Mouse (Mus musculus): ENCODE data around the gene Fmnl3. TPM values are rescaled to one million over a fixed set of nuclear protein-coding genes. Genes with fewer than 3 reads are reported as not detected.

The Fmnl3 gene
- polyA plus RNA-seq, 1 experiment from 2014 or later: 30.9 TPM

DNA sequence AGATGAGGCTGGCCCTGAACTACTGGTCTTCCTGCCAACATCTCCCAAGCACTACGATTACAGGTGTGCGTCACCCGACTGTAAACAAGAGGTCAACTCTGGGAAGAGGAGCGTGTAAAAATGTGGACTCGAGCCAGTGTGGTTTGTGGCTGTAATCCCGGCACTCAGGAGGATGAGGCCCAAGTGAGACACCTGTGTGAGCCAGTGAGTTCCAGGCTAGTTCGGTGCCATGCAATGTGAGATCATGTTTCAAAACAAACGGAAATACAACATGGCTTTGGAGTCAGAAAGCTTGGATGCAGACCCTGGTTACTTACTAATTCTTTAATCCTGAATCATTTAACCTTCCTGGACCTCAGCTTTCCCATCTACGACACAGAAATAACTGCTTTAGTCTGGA lies 11.3 kb downstream of the Fmnl3 start:
- no peak overlapping the region; the same call in 1 of the 2 replicates for H3K27ac ChIP-seq
- peaks cover 30% of the 10 kb centered on the region for H3K4me1 ChIP-seq
- no peak overlapping the region for H3K4me3 ChIP-seq
- H3K9me3 ChIP-seq: no peaks in the 10 kb centered on the region
- H3K36me3 ChIP-seq: no peaks in the 10 kb centered on the region
- whole genome bisulfite sequencing: 68% methylated on average over 9 of the region's 9 CpGs
- H3K4me2 ChIP-seq (replicated peaks): no peak overlapping the region
- no peak overlapping the region for H3K9ac ChIP-seq
- no peaks in the 10 kb centered on the region for H3K27me3 ChIP-seq
- ATAC-seq (ENCODE audit: low FRiP score, low read depth): no peak

GRCm38 (mm10) chr15:99356462-99356861 lies 13.8 kb downstream of the Fmnl3 start:
- no peaks in the 10 kb centered on the region for H3K36me3 ChIP-seq
- H3K4me1 ChIP-seq: peaks cover 29% of the 10 kb centered on the region
- H3K9me3 ChIP-seq: no peaks in the 10 kb centered on the region
- no peak overlapping the region for H3K4me3 ChIP-seq
- H3K27ac ChIP-seq: no peak overlapping the region
- H3K27me3 ChIP-seq: no peaks in the 10 kb centered on the region
- H3K4me2 ChIP-seq (replicated peaks): no peak overlapping the region
- ATAC-seq (ENCODE audit: low FRiP score, low read depth): no peak
- 64% methylated on average over 6 of the region's 6 CpGs for WGBS
- no peak overlapping the region for H3K9ac ChIP-seq

GRCm38 (mm10) chr15:99355660-99356059 lies 14.6 kb downstream of the Fmnl3 start:
- H3K4me2 ChIP-seq (replicated peaks): no peak overlapping the region
- H3K27me3 ChIP-seq: no peaks in the 10 kb centered on the region
- ATAC-seq (ENCODE audit: low FRiP score, low read depth): no peak
- 68% methylated on average over 6 of the region's 6 CpGs for WGBS
- H3K4me3 ChIP-seq: no peak overlapping the region
- no peaks in the 10 kb centered on the region for H3K36me3 ChIP-seq
- no peaks in the 10 kb centered on the region for H3K9me3 ChIP-seq
- no peak overlapping the region for H3K9ac ChIP-seq
- no peak overlapping the region for H3K27ac ChIP-seq
- peaks cover 29% of the 10 kb centered on the region for H3K4me1 ChIP-seq

DNA sequence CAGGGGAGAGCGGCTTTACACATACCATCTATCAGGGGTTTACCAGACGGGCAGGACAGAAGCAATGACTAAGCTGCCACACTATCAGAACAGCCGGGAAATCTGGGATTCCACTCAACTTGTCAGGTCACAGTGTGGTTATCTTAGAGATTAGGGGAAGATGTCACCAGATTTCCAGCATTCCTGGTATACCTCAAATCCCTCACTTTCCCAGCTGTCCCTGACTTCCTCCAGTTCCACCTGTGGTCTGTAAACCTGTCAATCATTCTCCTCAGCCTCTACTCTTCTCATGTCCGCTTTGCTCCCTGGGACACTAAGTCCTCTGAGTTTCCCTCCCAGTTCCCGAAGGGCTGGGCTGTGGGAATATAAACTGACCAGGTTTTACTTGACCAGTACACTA lies 18.0 kb downstream of the Fmnl3 start:
- no peak overlapping the region for H3K4me3 ChIP-seq
- H3K4me1 ChIP-seq: peaks cover 48% of the 10 kb centered on the region
- no peak overlapping the region for H3K27ac ChIP-seq
- H3K36me3 ChIP-seq: no peaks in the 10 kb centered on the region
- no peak overlapping the region for H3K9ac ChIP-seq
- no peaks in the 10 kb centered on the region for H3K27me3 ChIP-seq
- H3K4me2 ChIP-seq (replicated peaks): no peak overlapping the region
- 69% methylated on average over 5 of the region's 5 CpGs for whole genome bisulfite sequencing
- no peak for ATAC-seq (ENCODE audit: low FRiP score, low read depth)
- H3K9me3 ChIP-seq: no peaks in the 10 kb centered on the region

DNA sequence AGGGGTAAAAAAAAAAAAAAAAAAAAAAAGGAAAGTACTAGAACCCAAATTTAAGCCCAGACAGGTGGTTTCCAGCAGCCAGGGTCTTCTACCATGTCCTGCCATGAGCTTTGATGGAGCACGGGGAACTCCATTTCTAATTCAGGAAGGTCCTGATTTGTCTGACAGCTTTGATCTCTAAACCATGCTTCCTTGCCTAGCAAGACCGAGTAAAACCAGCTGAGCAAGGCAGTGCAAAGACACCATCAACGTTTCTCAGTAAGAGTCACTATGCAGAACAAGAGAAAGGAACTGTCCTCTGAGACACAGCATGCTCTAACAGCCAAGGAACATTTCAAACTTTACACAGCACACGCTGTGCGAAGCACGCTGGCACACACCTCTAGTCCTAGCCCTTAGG lies 18.7 kb downstream of the Fmnl3 start:
- WGBS: 72% methylated on average over 6 of the region's 6 CpGs
- no peak for ATAC-seq (ENCODE audit: low FRiP score, low read depth)
- Histone ChIP-seq H3K27ac (no peak overlapping the region), H3K9ac (no peak overlapping the region), H3K4me2 (replicated peaks) (no peak overlapping the region), H3K4me3 (no peak overlapping the region), H3K4me1 (peaks cover 48% of the 10 kb centered on the region), H3K27me3 (no peaks in the 10 kb centered on the region), H3K9me3 (no peaks in the 10 kb centered on the region), H3K36me3 (no peaks in the 10 kb centered on the region)

DNA sequence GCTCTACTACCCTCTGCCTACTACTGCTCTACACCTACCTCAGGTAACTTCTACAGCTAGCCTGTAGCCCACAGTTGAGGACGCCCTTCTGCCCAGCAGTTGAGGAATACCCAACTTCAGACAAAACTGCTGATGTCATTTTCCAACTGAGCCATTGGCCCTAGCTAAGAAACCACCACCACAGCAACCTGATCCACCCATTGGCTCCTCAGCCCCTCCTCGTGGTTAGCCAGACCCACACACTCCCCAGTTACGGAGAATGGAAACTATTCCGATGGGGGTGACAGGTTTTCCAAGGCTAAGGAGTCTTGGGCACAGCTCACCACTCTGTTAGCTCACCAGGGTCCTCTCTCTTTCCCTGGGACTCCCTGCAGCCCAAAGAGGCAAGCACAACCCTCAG lies 25.3 kb downstream of the Fmnl3 start:
- WGBS: 37% methylated on average over 4 of the region's 4 CpGs
- Histone ChIP-seq H3K9ac (no peak overlapping the region), H3K9me3 (no peaks in the 10 kb centered on the region), H3K4me1 (peaks cover 83% of the 10 kb centered on the region), H3K4me3 (no peak overlapping the region), H3K36me3 (no peaks in the 10 kb centered on the region), H3K27ac (peak overlapping the region; percentile 83), H3K27me3 (no peaks in the 10 kb centered on the region), H3K4me2 (replicated peaks) (no peak overlapping the region)
- ATAC-seq (ENCODE audit: low FRiP score, low read depth): peak; percentile 52

- no peak overlapping the region for H3K4me3 ChIP-seq
- H3K27ac ChIP-seq: peak overlapping the region; percentile 83
- H3K36me3 ChIP-seq: no peaks in the 10 kb centered on the region
- H3K4me1 ChIP-seq: peaks cover 83% of the 10 kb centered on the region
- H3K27me3 ChIP-seq: no peaks in the 10 kb centered on the region
- 30% methylated on average over 8 of the region's 8 CpGs for WGBS
- peak overlapping the region; percentile 55 for H3K9ac ChIP-seq
- H3K9me3 ChIP-seq: no peaks in the 10 kb centered on the region
- no peak; the same call in 1 of the 2 replicates for ATAC-seq (ENCODE audit: low FRiP score, low read depth)
- H3K4me2 ChIP-seq (replicated peaks): peak overlapping the region; percentile 34; the same call in 1 of the 2 replicates
Measured at GRCm38 (mm10) chr15:99344148-99344870, 26.0 kb downstream of the Fmnl3 start.

DNA sequence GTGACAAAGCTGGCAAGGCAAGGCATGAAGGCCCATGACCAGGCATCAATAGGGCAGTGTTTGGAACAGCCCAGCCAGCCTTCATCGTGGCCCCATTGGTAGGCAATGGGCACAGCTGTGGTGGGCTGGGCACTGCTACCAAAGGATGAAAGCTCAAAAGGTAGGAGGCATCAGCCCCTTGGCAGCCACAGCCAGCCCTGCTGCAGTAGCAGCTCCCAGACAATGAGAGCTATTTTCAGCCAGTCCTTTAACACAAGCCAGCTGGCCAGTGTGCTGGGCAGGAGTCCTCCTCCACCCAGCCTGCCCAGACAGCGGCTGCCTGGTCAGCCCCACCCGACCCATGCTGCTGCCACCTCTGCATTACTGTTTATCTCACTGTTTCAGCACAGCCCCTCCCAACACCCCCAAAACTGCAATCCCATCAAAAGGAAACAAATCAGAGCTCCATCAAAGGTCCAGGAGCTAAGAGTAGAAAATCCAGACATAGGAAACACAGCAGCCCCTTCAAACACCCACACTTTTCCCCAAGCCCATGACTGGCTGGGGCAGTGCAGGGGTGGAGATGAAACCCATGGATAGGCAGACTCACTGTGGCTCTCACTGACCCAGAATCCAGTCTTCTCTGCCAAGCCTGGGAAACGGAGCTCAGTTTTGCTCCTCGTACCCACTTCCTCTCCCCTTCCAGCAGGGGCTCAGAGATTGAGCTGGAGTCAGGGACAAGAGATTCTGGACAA lies 26.7 kb downstream of the Fmnl3 start:
- H3K36me3 ChIP-seq: no peaks in the 10 kb centered on the region
- 0 out of 2 replicates have a peak, but pooled peaks have one; percentile 37 for ATAC-seq (ENCODE audit: low FRiP score, low read depth)
- H3K4me1 ChIP-seq: peaks cover 87% of the 10 kb centered on the region
- H3K27ac ChIP-seq: peak overlapping the region; percentile 83
- H3K4me2 ChIP-seq (replicated peaks): peak overlapping the region; percentile 34
- H3K27me3 ChIP-seq: no peaks in the 10 kb centered on the region
- peak overlapping the region; percentile 55 for H3K9ac ChIP-seq
- H3K4me3 ChIP-seq: no peak overlapping the region
- H3K9me3 ChIP-seq: no peaks in the 10 kb centered on the region
- WGBS: 16% methylated on average over 5 of the region's 5 CpGs

DNA sequence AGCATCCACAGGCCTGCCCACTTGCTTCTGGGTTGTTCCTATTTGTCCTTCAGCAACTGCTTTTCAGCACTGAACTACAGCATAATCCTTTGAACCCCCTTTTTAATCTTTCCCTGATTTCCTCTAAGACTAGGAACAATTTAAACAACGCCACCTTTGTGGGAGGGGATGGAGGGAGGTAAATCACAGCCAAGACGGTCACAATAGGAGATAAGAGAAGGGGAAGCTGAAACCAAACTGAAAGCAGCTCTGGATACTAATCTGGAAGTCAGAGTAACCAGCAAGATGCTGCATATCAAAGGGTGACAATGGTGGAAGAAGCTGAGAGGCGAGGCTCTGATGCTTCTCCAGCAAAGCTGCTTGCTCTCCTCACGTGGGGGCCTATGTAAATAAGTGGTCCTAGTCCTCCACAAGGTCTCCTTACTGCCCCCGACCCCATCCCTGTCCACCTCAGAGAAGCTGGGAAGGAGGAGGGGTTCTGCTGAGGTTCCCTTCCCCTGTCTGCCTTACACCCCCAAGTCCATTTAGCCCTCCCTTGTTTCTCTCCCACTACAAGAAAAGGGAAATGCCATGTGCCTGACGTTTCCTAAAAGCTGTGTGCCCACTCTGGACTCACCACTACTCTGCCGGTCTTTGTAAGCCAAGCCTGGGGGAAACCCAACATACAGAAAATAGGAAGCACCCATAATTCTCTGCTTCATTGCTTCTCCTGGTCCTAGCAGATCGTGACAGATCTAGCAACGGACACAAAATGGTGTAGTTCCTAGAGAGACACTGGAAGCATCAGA lies 27.9 kb downstream of the Fmnl3 start:
- Histone ChIP-seq H3K27me3 (no peaks in the 10 kb centered on the region), H3K27ac (peak overlapping the region; percentile 83; the same call in 1 of the 2 replicates), H3K4me3 (no peak overlapping the region), H3K4me1 (peaks cover 80% of the 10 kb centered on the region), H3K9ac (no peak overlapping the region), H3K9me3 (no peaks in the 10 kb centered on the region), H3K36me3 (no peaks in the 10 kb centered on the region), H3K4me2 (replicated peaks) (no peak overlapping the region; the same call in 1 of the 2 replicates)
- ATAC-seq (ENCODE audit: low FRiP score, low read depth): no peak
- 55% methylated on average over 9 of the region's 9 CpGs for WGBS

DNA sequence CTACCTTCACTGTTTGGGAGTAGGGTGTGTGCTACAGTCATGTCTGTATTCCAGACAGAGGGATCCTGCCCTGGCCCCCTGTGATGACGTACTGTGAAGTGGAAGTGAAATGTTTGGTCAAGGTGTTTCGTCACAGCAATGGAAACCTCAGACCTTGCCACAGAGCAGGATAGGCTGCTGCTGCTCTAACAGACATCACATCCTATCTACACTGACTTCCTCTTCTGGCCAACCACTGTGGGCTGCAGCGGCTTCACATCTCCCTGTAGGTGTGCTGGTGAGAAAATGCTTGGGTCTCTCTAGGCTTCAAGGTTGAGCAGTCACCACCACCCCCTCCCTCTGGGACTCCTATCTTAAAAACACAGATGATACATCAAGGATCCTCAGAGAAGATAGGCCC lies 29.2 kb downstream of the Fmnl3 start:
- Histone ChIP-seq H3K36me3 (no peaks in the 10 kb centered on the region), H3K4me2 (replicated peaks) (no peak overlapping the region), H3K9me3 (no peaks in the 10 kb centered on the region), H3K27ac (no peak overlapping the region; the same call in 1 of the 2 replicates), H3K4me1 (peaks cover 79% of the 10 kb centered on the region), H3K9ac (no peak overlapping the region), H3K4me3 (no peak overlapping the region), H3K27me3 (no peaks in the 10 kb centered on the region)
- ATAC-seq (ENCODE audit: low FRiP score, low read depth): no peak
- 92% methylated on average over 3 of the region's 3 CpGs for WGBS

DNA sequence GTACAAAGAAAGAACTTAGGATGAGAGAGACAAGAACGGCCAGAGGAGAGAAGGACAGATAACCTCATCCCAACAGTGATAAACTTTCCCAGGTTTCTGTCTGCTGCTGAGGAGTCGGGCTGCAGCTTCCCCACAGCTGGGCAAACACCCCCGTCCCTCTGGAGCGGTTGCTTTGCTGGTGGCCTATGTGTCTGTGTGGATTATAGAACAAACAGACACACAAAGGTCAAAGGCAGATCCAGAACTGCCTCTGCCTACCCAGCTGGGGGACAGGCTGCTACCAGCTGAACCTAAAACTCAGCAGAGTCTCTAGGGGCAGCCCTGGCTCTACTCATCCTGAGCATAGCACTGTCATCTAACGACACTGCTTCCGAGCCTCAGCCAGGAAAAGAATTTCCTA lies 30.6 kb downstream of the Fmnl3 start:
- no peaks in the 10 kb centered on the region for H3K27me3 ChIP-seq
- no peak for ATAC-seq (ENCODE audit: low FRiP score, low read depth)
- peaks cover 80% of the 10 kb centered on the region for H3K4me1 ChIP-seq
- H3K36me3 ChIP-seq: peaks cover 10% of the 10 kb centered on the region; the same call in 1 of the 2 replicates
- 56% methylated on average over 6 of the region's 6 CpGs for WGBS
- H3K27ac ChIP-seq: no peak overlapping the region
- H3K9me3 ChIP-seq: no peaks in the 10 kb centered on the region
- H3K4me2 ChIP-seq (replicated peaks): no peak overlapping the region
- no peak overlapping the region for H3K9ac ChIP-seq
- H3K4me3 ChIP-seq: no peak overlapping the region

- H3K27me3 ChIP-seq: no peaks in the 10 kb centered on the region
- H3K4me2 ChIP-seq (replicated peaks): no peak overlapping the region
- H3K27ac ChIP-seq: no peak overlapping the region; the same call in 1 of the 2 replicates
- 62% methylated on average over 2 of the region's 2 CpGs for WGBS
- ATAC-seq (ENCODE audit: low FRiP score, low read depth): no peak
- peaks cover 80% of the 10 kb centered on the region for H3K4me1 ChIP-seq
- no peaks in the 10 kb centered on the region for H3K9me3 ChIP-seq
- no peak overlapping the region for H3K9ac ChIP-seq
- no peak overlapping the region for H3K4me3 ChIP-seq
- peaks cover 12% of the 10 kb centered on the region; the same call in 1 of the 2 replicates for H3K36me3 ChIP-seq
Measured at GRCm38 (mm10) chr15:99338916-99339315, 31.4 kb downstream of the Fmnl3 start.

Data from limb, embryonic 13.5 days (tissue).